Mouse (Mus musculus) MEL (cell line): Measurements from ENCODE around the gene Gm49416. TPM values are rescaled to one million over a fixed set of nuclear protein-coding genes. Genes with fewer than 3 reads are reported as not detected.

Experiments
- DNase-seq: peaks from one replicate; pipeline ENCODE4 v3.0.0; 2011; ENCODE audit warnings: low read depth, low spot score
- H3K27ac ChIP-seq: 2 replicates; pipeline ENCODE4 v1.5.1; 2012; ENCODE audit warnings: low read depth, mild to moderate bottlenecking, control low read depth, low read length, moderate library complexity; ENCODE audit not compliant: control insufficient read depth
- H3K27me3 ChIP-seq, 2 experiments: fragments of 150-350 bp in 1 of 2; sonication (generic) in 1 of 2; 2 replicates each; pipeline ENCODE4 v1.6.1; 2012; ENCODE audit warnings: low read length in 2 of 2, mild to moderate bottlenecking in 2 of 2, improper control_type of control experiment in 1 of 2, moderate library complexity in 1 of 2; ENCODE audit not compliant: insufficient read depth in 2 of 2, control insufficient read depth in 1 of 2
- H3K36me3 ChIP-seq, 2 experiments: 2 replicates each; pipeline ENCODE4 v1.6.1; 2012 to 2014; ENCODE audit warnings: low read length in 2 of 2, improper control_type of control experiment in 1 of 2, inconsistent platforms in 1 of 2, mild to moderate bottlenecking in 1 of 2; ENCODE audit not compliant: insufficient read depth in 2 of 2, control insufficient read depth in 1 of 2
- H3K4me1 ChIP-seq, 2 experiments: fragments of 150-350 bp in 1 of 2; sonication (generic) in 1 of 2; 2 replicates each; pipeline ENCODE4 v1.6.1; 2012; ENCODE audit warnings: low read length in 2 of 2, improper control_type of control experiment in 1 of 2, mild to moderate bottlenecking in 1 of 2; ENCODE audit not compliant: insufficient read depth in 2 of 2, control insufficient read depth in 1 of 2
- H3K4me3 ChIP-seq, 2 experiments: fragments of 150-350 bp in 1 of 2; sonication (generic) in 1 of 2; 2 replicates each; pipeline ENCODE4 v1.5.1; 2012; ENCODE audit warnings: low read depth in 2 of 2, low read length in 2 of 2, mild to moderate bottlenecking in 2 of 2, moderate library complexity in 2 of 2, control low read depth in 1 of 2, improper control_type of control experiment in 1 of 2; ENCODE audit not compliant: control insufficient read depth in 1 of 2, insufficient read depth in 1 of 2
- H3K79me2 ChIP-seq: 2 replicates; pipeline ENCODE4 v1.6.1; 2012; ENCODE audit warnings: mild to moderate bottlenecking, low read length, moderate library complexity; ENCODE audit not compliant: control insufficient read depth, poor library complexity, insufficient read depth
- H3K9ac ChIP-seq: 2 replicates; pipeline ENCODE4 v1.6.1; 2012; ENCODE audit warnings: low read depth, mild to moderate bottlenecking, control low read depth, low read length, moderate library complexity; ENCODE audit not compliant: control insufficient read depth, poor library complexity, severe bottlenecking
- H3K9me3 ChIP-seq: fragments of 150-350 bp; sonication (generic); replicated peaks from 2 replicates; pipeline ENCODE4 v1.6.1; 2012; ENCODE audit warnings: mild to moderate bottlenecking, low read length, improper control_type of control experiment, moderate library complexity; ENCODE audit not compliant: insufficient read depth
- CHD2 ChIP-seq: IDR thresholded peaks from 2 replicates; pipeline ENCODE4 v1.6.1; 2011; ENCODE audit warnings: low read length, improper control_type of control experiment
- CTCF ChIP-seq, 3 experiments: IDR thresholded peaks in 2 of 3; conservative IDR thresholded peaks in 1 of 3; 2 replicates each; pipeline ENCODE4 v1.5.1; 2011 to 2012; ENCODE audit warnings: low read length in 3 of 3, low read depth in 2 of 3, mild to moderate bottlenecking in 2 of 3, improper control_type of control experiment in 1 of 3, inconsistent platforms in 1 of 3, mixed read lengths in 1 of 3, moderate library complexity in 1 of 3; ENCODE audit not compliant: control insufficient read depth in 1 of 3, insufficient read depth in 1 of 3, poor library complexity in 1 of 3, severe bottlenecking in 1 of 3
- EP300 ChIP-seq, 2 experiments: IDR thresholded peaks; 2 replicates each; pipeline ENCODE4 v1.6.1; 2011; ENCODE audit warnings: improper control_type of control experiment in 2 of 2, low read length in 2 of 2, low read depth in 1 of 2, mild to moderate bottlenecking in 1 of 2
- JUND ChIP-seq: IDR thresholded peaks from 2 replicates; pipeline ENCODE4 v1.6.1; 2011; ENCODE audit warnings: low read depth, mild to moderate bottlenecking, improper control_type of control experiment, low read length
- MAZ ChIP-seq: IDR thresholded peaks from 2 replicates; pipeline ENCODE4 v1.6.1; 2012; ENCODE audit warnings: low read depth, mild to moderate bottlenecking, inconsistent platforms, low read length, improper control_type of control experiment
- MYB ChIP-seq: IDR thresholded peaks from 2 replicates; pipeline ENCODE4 v1.6.1; 2011; ENCODE audit warnings: mild to moderate bottlenecking, low read depth, low read length, improper control_type of control experiment
- MYC ChIP-seq: IDR thresholded peaks from 2 replicates; pipeline ENCODE4 v1.6.1; 2011; ENCODE audit warnings: low read depth, mild to moderate bottlenecking, low read length, improper control_type of control experiment, moderate library complexity
- NRF1 ChIP-seq: IDR thresholded peaks from 2 replicates; pipeline ENCODE4 v1.6.1; 2014; ENCODE audit warnings: low read depth, mild to moderate bottlenecking, inconsistent platforms, low read length, improper control_type of control experiment, moderate library complexity; ENCODE audit not compliant: poor library complexity, insufficient read depth, severe bottlenecking
- POLR2A ChIP-seq, 2 experiments: IDR thresholded peaks; 2 replicates each; pipeline ENCODE4 v1.6.1; 2011 to 2012; ENCODE audit warnings: low read length in 2 of 2, mild to moderate bottlenecking in 2 of 2, control low read depth in 1 of 2, improper control_type of control experiment in 1 of 2, low read depth in 1 of 2, moderate library complexity in 1 of 2; ENCODE audit not compliant: control insufficient read depth in 1 of 2, insufficient read depth in 1 of 2, poor library complexity in 1 of 2
- POLR2AphosphoS2 ChIP-seq: IDR thresholded peaks from 2 replicates; pipeline ENCODE4 v1.6.1; 2011; ENCODE audit warnings: low read length, improper control_type of control experiment
- POLR2AphosphoS5 ChIP-seq: IDR thresholded peaks from 2 replicates; pipeline ENCODE4 v1.6.1; 2012; ENCODE audit warnings: low read depth, borderline replicate concordance, mild to moderate bottlenecking, inconsistent platforms, low read length, moderate library complexity, mixed read lengths
- TBP ChIP-seq: IDR thresholded peaks from 2 replicates; pipeline ENCODE4 v1.8.0; 2011; ENCODE audit warnings: low read depth, low read length, improper control_type of control experiment
- USF1 ChIP-seq: IDR thresholded peaks from 2 replicates; pipeline ENCODE4 v1.6.1; 2014; ENCODE audit warnings: low read depth, mild to moderate bottlenecking, inconsistent platforms, low read length, improper control_type of control experiment, moderate library complexity
- ZKSCAN1 ChIP-seq: IDR thresholded peaks from 2 replicates; pipeline ENCODE4 v1.6.1; 2012; ENCODE audit warnings: low read depth, mild to moderate bottlenecking, inconsistent platforms, low read length, improper control_type of control experiment, moderate library complexity
- ZMIZ1 ChIP-seq: IDR thresholded peaks from 2 replicates; pipeline ENCODE4 v1.6.1; 2012; ENCODE audit warnings: low read depth, mild to moderate bottlenecking, inconsistent platforms, low read length, improper control_type of control experiment, moderate library complexity
- polyA plus RNA-seq, 2 experiments: library from polyadenylated mRNA; stranded (reverse) in 1 of 2; unstranded in 1 of 2; fragments of >175 nt in 1 of 2; fragments of >200 nt in 1 of 2; gene quantifications; 2 replicates each; pipeline versions ENCODE4 v1.2.1 to v1.2.4; 2012; ENCODE audit warnings: low replicate concordance in 2 of 2, low read depth in 1 of 2; ENCODE audit not compliant: insufficient read length in 2 of 2, insufficient read depth in 1 of 2, missing spikeins in 1 of 2
- total RNA-seq: library from RNA; depleted of rRNA; stranded (reverse); fragments of 300-350 nt; gene quantifications from 2 replicates; pipeline ENCODE4 v1.2.3, GENCODE M21; 2012

Gene Gm49416
- total and polyA plus RNA-seq, 3 experiments, result 0.77 to 31.2 TPM; not detected in 1

DNA sequence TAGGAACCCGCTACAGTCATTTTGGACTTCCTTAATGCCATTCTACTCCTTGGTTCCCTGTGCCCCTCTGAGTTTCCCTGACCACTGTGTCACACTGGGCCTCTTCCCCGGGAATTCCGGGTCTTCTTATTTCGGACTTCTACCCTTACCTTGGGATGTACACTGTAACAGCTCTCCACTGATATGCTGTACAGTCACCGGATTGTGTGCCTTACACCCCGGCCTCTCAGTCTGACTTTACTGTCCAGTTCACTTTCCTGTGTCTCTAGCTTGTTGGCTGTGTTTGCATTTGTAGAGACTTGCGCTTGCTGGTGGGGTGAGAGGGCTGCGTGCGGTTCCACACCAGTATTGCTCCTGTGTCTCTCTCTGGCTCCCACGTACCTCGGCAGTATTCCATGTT is 41.4 kb downstream of the Gm49416 start:
- peaks cover 18 to 37% of the 10 kb centered on the region in 2 experiments for H3K4me1 ChIP-seq
- H3K9me3 ChIP-seq, result no peaks in the 10 kb centered on the region
- peak overlapping the region; percentile 50 for H3K27ac ChIP-seq
- peak overlapping the region; percentile 66 to 79 for H3K4me3 ChIP-seq
- no peaks in the 10 kb centered on the region; the same call in none of the 2 replicates for H3K79me2 ChIP-seq
- TF ChIP-seq EP300 (IDR thresholded peaks at IDR 0.05; ENCODE audit: low read depth in 1 of 2, low read length in 2 of 2) (no peak), ZMIZ1 (no peak), MYB (no peak), USF1 (no peak), TBP (no peak), NRF1 (no peak)
- H3K27me3 ChIP-seq, result no peaks in the 10 kb centered on the region
- DNase-seq, result peak; percentile 27
- peak overlapping the region; percentile 89 for H3K9ac ChIP-seq
- H3K36me3 ChIP-seq, result peaks cover 0 to 27% of the 10 kb centered on the region in 2 experiments; a peak in 2 of 4 replicates

DNA sequence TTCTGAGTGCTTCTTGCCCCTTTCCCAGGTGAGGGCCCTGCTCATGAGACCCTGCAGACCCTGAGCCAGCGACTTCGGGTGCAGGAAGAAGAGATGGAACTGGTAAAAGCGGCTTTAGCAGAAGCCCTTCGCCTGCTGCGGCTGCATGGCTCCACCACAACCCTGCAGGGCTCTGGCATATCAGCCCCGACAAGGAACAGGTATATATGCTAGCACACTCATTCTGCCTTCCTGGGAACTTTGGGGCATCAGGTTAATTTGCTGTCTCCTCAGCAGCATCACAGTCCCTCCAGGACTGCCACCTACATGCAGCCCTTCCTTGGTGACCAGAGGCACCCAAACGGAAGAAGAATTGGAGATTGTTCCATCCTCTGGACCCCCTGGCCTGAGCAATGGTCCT is 42.0 kb downstream of the Gm49416 start:
- H3K9me3 ChIP-seq, result no peaks in the 10 kb centered on the region
- no peak for DNase-seq
- H3K4me3 ChIP-seq, result no peak overlapping the region
- H3K36me3 ChIP-seq, result peaks cover 0 to 27% of the 10 kb centered on the region in 2 experiments; a peak in 2 of 4 replicates
- no peaks in the 10 kb centered on the region; the same call in none of the 2 replicates for H3K79me2 ChIP-seq
- peaks cover 18 to 37% of the 10 kb centered on the region in 2 experiments for H3K4me1 ChIP-seq
- no peaks in the 10 kb centered on the region for H3K27me3 ChIP-seq
- no peak overlapping the region; the same call in 1 of the 2 replicates for H3K9ac ChIP-seq
- no peak overlapping the region for H3K27ac ChIP-seq
- no peak for TF ChIP-seq JUND
- TF ChIP-seq CTCF (IDR thresholded peaks at IDR 0.05 in 2 of 3, conservative IDR thresholded peaks at IDR 0.05 in 1 of 3; ENCODE audit: control insufficient read depth in 1 of 3, insufficient read depth in 1 of 3, low read depth in 2 of 3, low read length in 3 of 3, poor library complexity in 1 of 3, severe bottlenecking in 1 of 3), result no peak
- no peak for TF ChIP-seq MYC

DNA sequence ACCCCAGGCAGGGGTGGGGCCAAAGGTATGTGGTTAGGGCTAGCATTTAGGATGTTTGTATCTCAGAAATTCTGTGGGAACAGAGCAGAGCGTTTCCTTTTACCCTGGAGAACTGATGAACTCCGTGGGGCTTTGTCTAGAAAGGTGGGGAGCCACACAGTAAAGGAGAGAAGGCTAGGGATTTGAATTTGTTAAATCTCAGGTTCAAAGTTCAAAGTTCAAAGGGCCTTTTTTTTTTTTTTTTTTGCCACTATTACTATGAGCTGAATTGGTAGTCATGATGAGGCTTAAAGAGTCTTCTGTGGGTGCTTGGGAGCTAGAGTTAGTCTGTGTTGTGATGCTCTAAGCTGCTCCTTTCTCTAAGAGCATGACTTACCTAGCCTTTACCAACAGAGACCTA is 48.0 kb downstream of the Gm49416 start:
- Histone ChIP-seq H3K27me3 (no peaks in the 10 kb centered on the region), H3K9me3 (no peaks in the 10 kb centered on the region), H3K36me3 (peaks cover 0 to 7% of the 10 kb centered on the region in 2 experiments; a peak in 2 of 4 replicates), H3K27ac (no peak overlapping the region), H3K9ac (no peak overlapping the region), H3K4me3 (no peak overlapping the region), H3K79me2 (no peaks in the 10 kb centered on the region), H3K4me1 (peaks cover 4 to 12% of the 10 kb centered on the region in 2 experiments; a peak in 3 of 4 replicates)
- TF ChIP-seq ZKSCAN1 (no peak), MAZ (no peak), POLR2AphosphoS5 (no peak), POLR2A (IDR thresholded peaks at IDR 0.05; ENCODE audit: control insufficient read depth in 1 of 2, insufficient read depth in 1 of 2, low read depth in 1 of 2, low read length in 2 of 2, poor library complexity in 1 of 2) (no peak), JUND (no peak), NRF1 (no peak), POLR2AphosphoS2 (no peak), CHD2 (no peak)
- no peak for DNase-seq
